Mouse (Mus musculus) kidney, adult 2 months (tissue): ENCODE measurements around the gene E130114P18Rik. TPM values are rescaled to one million over a fixed set of nuclear protein-coding genes. Genes with fewer than 3 reads are reported as not detected.

Source experiments
- DNase-seq: peaks from one replicate; pipeline ENCODE4 v3.0.0; 2021
- H3K27ac ChIP-seq: fragments of 200-500 bp; 2 replicates; pipeline ENCODE4 v1.5.1; 2012; ENCODE audit warnings: low read depth, low read length, control low read depth, inconsistent platforms; ENCODE audit not compliant: insufficient read depth
- H3K27me3 ChIP-seq: fragments of 200-500 bp; replicated peaks from 2 replicates; pipeline ENCODE4 v1.6.1; 2012; ENCODE audit warnings: mild to moderate bottlenecking, moderate library complexity, low read length, inconsistent platforms; ENCODE audit not compliant: control insufficient read depth, insufficient read depth
- H3K36me3 ChIP-seq: fragments of 200-500 bp; 2 replicates; pipeline ENCODE4 v1.6.1; 2012; ENCODE audit warnings: mild to moderate bottlenecking, moderate library complexity, low read length, inconsistent platforms; ENCODE audit not compliant: control insufficient read depth, insufficient read depth
- H3K4me1 ChIP-seq: fragments of 200-500 bp; 2 replicates; pipeline ENCODE4 v1.6.1; 2011; ENCODE audit warnings: low read length; ENCODE audit not compliant: control insufficient read depth, insufficient read depth
- H3K4me3 ChIP-seq: fragments of 200-500 bp; 2 replicates; pipeline ENCODE4 v1.5.1; 2011; ENCODE audit warnings: mild to moderate bottlenecking, low read depth, low read length, control low read depth; ENCODE audit not compliant: insufficient read depth
- CTCF ChIP-seq: fragments of 200-500 bp; conservative IDR thresholded peaks from 2 replicates; pipeline ENCODE4 v1.5.1; 2011; ENCODE audit warnings: low read depth, mild to moderate bottlenecking, control low read depth, low read length, moderate library complexity, mixed read lengths; ENCODE audit not compliant: insufficient read depth, insufficient read length
- POLR2A ChIP-seq: fragments of 200-500 bp; IDR thresholded peaks from one replicate; pipeline ENCODE4 v1.6.1; 2011; ENCODE audit warnings: low read depth, low read length, control low read depth
- WGBS: fragments of 180-500 bp; shearing (Covaris S2); methylation state at CpG from one replicate; pipeline ENCODE4 v1.1.7; 2018; 5-methylcytosine and 5-hydroxymethylcytosine counted together
- polyA plus RNA-seq: library from polyadenylated mRNA; depleted of rRNA; stranded (reverse); fragments of >200 nt; gene quantifications from 2 replicates; pipeline ENCODE4 v1.2.3, GENCODE M21; 2012

The E130114P18Rik gene
- polyA plus RNA-seq, 1 experiment, result 0.45 TPM

GRCm38 (mm10) chr4:97648436-97648707 is 129.5 kb downstream of the E130114P18Rik start:
- H3K27ac ChIP-seq, result no peak overlapping the region
- H3K4me1 ChIP-seq, result no peaks in the 10 kb centered on the region
- 92% methylated on average over 2 of the region's 2 CpGs for WGBS
- no peaks in the 10 kb centered on the region for H3K36me3 ChIP-seq
- no peak overlapping the region for H3K4me3 ChIP-seq
- H3K27me3 ChIP-seq, result no peaks in the 10 kb centered on the region; the same call in 1 of the 2 replicates
- no peak for DNase-seq
- no peak for TF ChIP-seq CTCF
- TF ChIP-seq POLR2A, result no peak

- Histone ChIP-seq H3K27ac (no peak overlapping the region), H3K4me3 (no peak overlapping the region), H3K4me1 (no peaks in the 10 kb centered on the region), H3K27me3 (no peaks in the 10 kb centered on the region; the same call in 1 of the 2 replicates), H3K36me3 (no peaks in the 10 kb centered on the region)
- no peak for DNase-seq
- 59% methylated on average over 15 of the region's 15 CpGs for WGBS
- no peak for TF ChIP-seq POLR2A
- no peak for TF ChIP-seq CTCF
Observed at GRCm38 (mm10) chr4:97647700-97648435, 130.0 kb downstream of the E130114P18Rik start.

- no peak for TF ChIP-seq POLR2A
- TF ChIP-seq CTCF, result no peak
- WGBS, result 88% methylated on average over 4 of the region's 4 CpGs
- H3K27me3 ChIP-seq, result no peaks in the 10 kb centered on the region; the same call in 1 of the 2 replicates
Observed at GRCm38 (mm10) chr4:97647236-97647635, 130.6 kb downstream of the E130114P18Rik start.

GRCm38 (mm10) chr4:97640385-97640784 is 137.5 kb downstream of the E130114P18Rik start:
- no peak overlapping the region for H3K4me3 ChIP-seq
- no peak for DNase-seq
- no peaks in the 10 kb centered on the region for H3K36me3 ChIP-seq
- H3K27ac ChIP-seq, result no peak overlapping the region
- H3K27me3 ChIP-seq, result no peaks in the 10 kb centered on the region
- 83% methylated on average over 3 of the region's 3 CpGs for WGBS
- no peak for TF ChIP-seq POLR2A
- no peak for TF ChIP-seq CTCF
- H3K4me1 ChIP-seq, result no peaks in the 10 kb centered on the region

More at GRCm38 (mm10) chr4:97647236-97647635, 130.6 kb downstream of the E130114P18Rik start:
- H3K4me1 ChIP-seq, result no peaks in the 10 kb centered on the region
- no peak for DNase-seq
- H3K27ac ChIP-seq, result no peak overlapping the region
- H3K4me3 ChIP-seq, result no peak overlapping the region
- H3K36me3 ChIP-seq, result no peaks in the 10 kb centered on the region

GRCm38 (mm10) chr4:97636569-97636968 is 141.3 kb downstream of the E130114P18Rik start:
- DNase-seq, result no peak
- WGBS, result 94% methylated on average over 1 of the region's 1 CpGs
- H3K27ac ChIP-seq, result no peak overlapping the region
- no peak overlapping the region for H3K4me3 ChIP-seq
- H3K27me3 ChIP-seq, result no peaks in the 10 kb centered on the region
- no peaks in the 10 kb centered on the region for H3K4me1 ChIP-seq
- TF ChIP-seq CTCF, result no peak
- no peak for TF ChIP-seq POLR2A
- H3K36me3 ChIP-seq, result no peaks in the 10 kb centered on the region

- no peaks in the 10 kb centered on the region for H3K4me1 ChIP-seq
- WGBS, result 85% methylated on average over 1 of the region's 1 CpGs
- no peaks in the 10 kb centered on the region for H3K36me3 ChIP-seq
- no peak for DNase-seq
- no peaks in the 10 kb centered on the region for H3K27me3 ChIP-seq
- no peak overlapping the region for H3K27ac ChIP-seq
- no peak overlapping the region for H3K4me3 ChIP-seq
- TF ChIP-seq CTCF, result no peak
- no peak for TF ChIP-seq POLR2A
Observed at GRCm38 (mm10) chr4:97635757-97636292, 142.1 kb downstream of the E130114P18Rik start.

- no peak for TF ChIP-seq POLR2A
- no peak for TF ChIP-seq CTCF
- H3K27me3 ChIP-seq, result no peaks in the 10 kb centered on the region
- no peak overlapping the region for H3K4me3 ChIP-seq
- no peak overlapping the region for H3K27ac ChIP-seq
- no peaks in the 10 kb centered on the region for H3K4me1 ChIP-seq
- WGBS, result 64% methylated on average over 6 of the region's 6 CpGs
- no peak for DNase-seq
- no peaks in the 10 kb centered on the region for H3K36me3 ChIP-seq
Observed at GRCm38 (mm10) chr4:97635296-97635755, 142.6 kb downstream of the E130114P18Rik start.
